Mouse (Mus musculus) Patski (cell line): ENCODE results near the gene Rsc1a1. TPM values are rescaled to one million over a fixed set of nuclear protein-coding genes. Genes with fewer than 3 reads are reported as not detected.

Experiments used
- ATAC-seq: fragments of 100-300 bp; one replicate; pipeline ENCODE4 v1.8.0; 2021
- CTCF ChIA-PET: fragments of 350-600 bp; sonication (Branson Sonifier 250); formaldehyde crosslinking; loops from one replicate; lab custom pipeline; 2022; ENCODE audit warnings: inconsistent platforms; lab: Charles Lee
- POLR2A ChIA-PET: fragments of 350-600 bp; sonication (Branson Sonifier 250); formaldehyde crosslinking; loops from one replicate; lab custom pipeline; 2022; ENCODE audit warnings: antibody characterized with exemption, inconsistent platforms; lab: Charles Lee
- DNase-seq: peaks from one replicate; pipeline ENCODE4 v3.0.0-alpha.2; 2011; ENCODE audit warnings: low read depth, low spot score
- H3K27me3 ChIP-seq: fragments of 371-371 bp; one replicate; pipeline ENCODE4 v1.5.1; 2021
- CTCF ChIP-seq: fragments of 100-300 bp; IDR thresholded peaks from one replicate; pipeline ENCODE4 v1.5.1; 2021
- in situ Hi-C: fragments of 300-500 bp; cut with MboI; formaldehyde crosslinking; loops from 3 replicates; pipeline ENCODE4 v1.11.1; 2018; ENCODE audit warnings: low pct_unique_long_range_greater_than_20kb, mixed read lengths
- polyA plus RNA-seq: library from polyadenylated mRNA; unstranded; gene quantifications from one replicate; pipeline ENCODE4 v1.2.3, GENCODE M21; 2021

Gene Rsc1a1
- polyA plus RNA-seq = 4.7 TPM

- TF ChIP-seq CTCF = no peak
- ATAC-seq = no peak
- no peak for DNase-seq
- POLR2A ChIA-PET = no interaction called here
- in situ Hi-C loops = no loop called here
- no peaks in the 10 kb centered on the region for H3K27me3 ChIP-seq
- CTCF ChIA-PET = no interaction called here
Measured at GRCm38 (mm10) chr4:141685499-141685898, at the start of gene Rsc1a1. Gene Rsc1a1 (minus strand): TSS chr4:141685599.

DNA sequence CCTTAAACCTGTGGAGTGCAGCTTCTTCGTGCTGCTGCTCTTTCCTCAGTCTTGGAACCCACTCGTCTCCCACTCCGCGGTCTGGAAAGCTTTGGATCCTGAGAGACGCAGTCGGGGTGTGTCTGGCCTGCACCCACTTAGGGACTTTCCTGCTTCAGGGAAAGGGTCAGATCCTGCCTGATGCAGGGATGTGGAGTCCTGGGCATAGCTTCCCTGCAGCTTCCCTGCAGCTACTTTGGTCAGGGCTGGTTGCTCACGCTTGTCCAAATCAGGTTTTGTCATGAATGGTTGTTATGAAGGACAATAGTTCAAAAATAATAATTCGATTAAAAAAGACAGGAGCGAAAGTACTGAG is 49.8 kb upstream of the Rsc1a1 start:
- CTCF ChIA-PET = no interaction called here
- TF ChIP-seq CTCF = no peak
- POLR2A ChIA-PET = interaction anchor here (1.0 kb wide), 1 partner anchor 11 kb away, joined by 3 read pairs; the partner anchor contains the start of gene Ddi2
- no peak for ATAC-seq
- DNase-seq = no peak
- H3K27me3 ChIP-seq = no peaks in the 10 kb centered on the region
- in situ Hi-C loops = no loop called here

- in situ Hi-C loops = no loop called here
- POLR2A ChIA-PET = interaction anchor here (0.5 to 1.0 kb wide), 2 partner anchors 11 to 42 kb away, joined by 3 read pairs; partner anchors contain the start of gene Ddi2
Measured at GRCm38 (mm10) chr4:141734446-141735205, 49.2 kb upstream of the Rsc1a1 start.

GRCm38 (mm10) chr4:141731766-141732165 is 46.4 kb upstream of the Rsc1a1 start:
- POLR2A ChIA-PET = no interaction called here
- no peaks in the 10 kb centered on the region for H3K27me3 ChIP-seq
- no peak for TF ChIP-seq CTCF
- DNase-seq (no peak), ATAC-seq (no peak)
- in situ Hi-C loops = no loop called here
- CTCF ChIA-PET = no interaction called here

More at GRCm38 (mm10) chr4:141734446-141735205, 49.2 kb upstream of the Rsc1a1 start:
- no peak for DNase-seq
- CTCF ChIA-PET = no interaction called here
- H3K27me3 ChIP-seq = no peaks in the 10 kb centered on the region
- TF ChIP-seq CTCF = no peak
- ATAC-seq = peak; percentile 92

DNA sequence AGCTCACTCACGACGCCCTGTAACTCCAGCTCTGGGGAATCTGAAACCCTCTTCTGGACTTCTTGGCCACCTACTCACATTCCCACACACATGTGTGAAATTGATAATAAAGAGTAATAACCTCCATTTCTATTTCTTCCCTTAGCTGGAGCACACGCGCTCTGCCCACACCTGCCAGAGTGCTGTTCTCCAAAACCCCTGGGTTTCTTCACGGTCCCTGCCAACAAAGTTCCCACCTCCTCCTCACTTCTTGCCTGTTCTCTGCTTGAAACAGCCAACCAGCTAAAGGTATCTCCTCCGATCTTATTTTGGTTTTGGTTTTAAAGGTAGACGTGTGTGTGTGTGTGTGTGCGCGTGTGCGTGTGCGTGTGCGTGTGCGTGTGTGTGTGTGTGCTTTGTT is 45.0 kb upstream of the Rsc1a1 start:
- DNase-seq (no peak), ATAC-seq (no peak)
- in situ Hi-C loops = no loop called here
- CTCF ChIA-PET = interaction anchor here (1.4 kb wide), 1 partner anchor 9 kb away, joined by 5 read pairs; no protein-coding TSS in a partner anchor
- no peaks in the 10 kb centered on the region for H3K27me3 ChIP-seq
- POLR2A ChIA-PET = no interaction called here
- no peak for TF ChIP-seq CTCF

DNA sequence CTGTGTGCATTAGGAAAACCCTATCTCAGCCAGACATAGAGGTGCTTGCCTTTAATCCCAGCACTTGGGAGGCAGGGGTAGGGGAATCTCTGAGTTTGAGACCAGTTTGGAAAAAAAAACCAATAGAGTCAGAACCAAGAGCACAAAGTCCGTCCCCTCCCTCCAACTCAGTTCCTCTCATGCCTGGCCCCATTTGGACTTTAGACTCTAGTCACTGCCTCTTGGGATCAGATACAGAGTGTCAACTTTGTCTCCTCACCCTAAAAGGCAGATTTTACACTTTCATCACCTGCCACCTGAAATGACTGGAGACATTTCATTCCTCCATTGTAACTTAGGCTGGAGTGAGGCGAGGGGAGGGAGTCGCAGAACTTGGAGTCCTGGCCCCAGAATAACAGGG is 43.9 kb upstream of the Rsc1a1 start:
- DNase-seq (no peak), ATAC-seq (no peak)
- ChIA-PET CTCF (no interaction called here), POLR2A (no interaction called here)
- in situ Hi-C loops = no loop called here
- no peak for TF ChIP-seq CTCF
- no peaks in the 10 kb centered on the region for H3K27me3 ChIP-seq

DNA sequence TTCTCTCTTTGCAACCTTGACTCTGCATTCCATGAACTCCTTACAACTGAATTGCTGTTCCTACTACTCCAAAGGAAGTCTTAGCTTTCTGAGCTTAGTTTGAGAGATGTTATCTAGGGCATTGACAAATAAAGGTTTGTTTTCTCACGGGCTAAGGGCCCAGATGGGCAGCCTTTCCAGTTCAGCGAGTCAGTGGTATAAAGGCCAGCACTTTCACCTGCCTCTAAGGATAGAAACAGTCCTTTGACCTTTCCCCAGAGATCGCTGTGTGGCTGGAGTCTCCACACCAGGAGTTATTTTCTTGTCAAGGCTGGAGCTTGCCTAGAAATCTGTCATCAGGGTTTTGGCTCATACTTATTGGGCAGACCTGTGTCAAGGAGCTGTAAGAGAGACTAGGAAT is 40.3 kb upstream of the Rsc1a1 start:
- POLR2A ChIA-PET = no interaction called here
- in situ Hi-C loops = no loop called here
- TF ChIP-seq CTCF = no peak

DNA sequence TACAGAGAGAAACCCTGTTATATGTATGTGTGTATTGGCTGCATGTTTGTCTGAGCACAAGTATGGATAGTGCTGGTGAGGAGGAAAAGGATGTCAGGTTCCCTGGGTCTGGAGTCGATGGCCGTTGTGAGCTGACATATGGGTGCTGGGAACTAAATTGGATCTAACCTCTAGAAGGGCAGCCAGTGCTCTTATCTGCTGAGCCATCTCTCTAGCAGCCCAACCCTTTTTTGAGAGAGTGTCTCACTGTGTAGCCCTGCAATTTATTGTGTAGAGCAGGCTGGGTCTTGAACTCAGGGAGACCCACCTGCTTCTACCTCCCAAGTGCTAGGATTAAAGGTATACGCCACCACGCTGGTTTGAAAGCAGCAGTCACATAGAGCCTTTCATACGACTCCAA is 39.9 kb upstream of the Rsc1a1 start:
- ATAC-seq (no peak), DNase-seq (no peak)
- no peak for TF ChIP-seq CTCF
- ChIA-PET CTCF (no interaction called here), POLR2A (no interaction called here)
- H3K27me3 ChIP-seq = no peaks in the 10 kb centered on the region
- in situ Hi-C loops = no loop called here

More for the DNA sequence above, 40.3 kb upstream of the Rsc1a1 start:
- ATAC-seq (no peak), DNase-seq (no peak)
- CTCF ChIA-PET = no interaction called here
- H3K27me3 ChIP-seq = no peaks in the 10 kb centered on the region

DNA sequence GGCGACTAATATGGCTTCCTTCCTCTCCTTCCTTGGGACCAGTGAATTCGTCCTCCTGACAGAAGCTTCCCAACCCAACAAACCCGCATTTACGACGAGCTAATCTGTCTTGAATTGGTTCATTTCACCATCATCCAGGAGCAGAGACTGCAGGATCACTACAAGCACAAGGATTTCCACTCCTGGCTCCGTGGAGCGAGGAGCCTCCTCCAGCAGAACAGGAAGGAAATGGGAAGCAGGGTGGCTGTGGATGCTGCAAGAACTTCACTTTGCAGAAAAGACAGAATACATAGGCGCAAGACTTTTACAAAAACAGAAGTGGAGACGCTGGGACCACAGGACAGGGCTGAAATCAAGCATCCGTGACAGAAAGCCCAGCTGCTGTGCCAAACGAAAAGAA is 39.2 kb upstream of the Rsc1a1 start:
- DNase-seq (no peak), ATAC-seq (no peak)
- ChIA-PET POLR2A (interaction anchor here (1.3 kb wide), 1 partner anchor 10 kb away, joined by 3 read pairs; no protein-coding TSS in a partner anchor), CTCF (no interaction called here)
- in situ Hi-C loops = no loop called here
- TF ChIP-seq CTCF = no peak
- H3K27me3 ChIP-seq = no peaks in the 10 kb centered on the region

DNA sequence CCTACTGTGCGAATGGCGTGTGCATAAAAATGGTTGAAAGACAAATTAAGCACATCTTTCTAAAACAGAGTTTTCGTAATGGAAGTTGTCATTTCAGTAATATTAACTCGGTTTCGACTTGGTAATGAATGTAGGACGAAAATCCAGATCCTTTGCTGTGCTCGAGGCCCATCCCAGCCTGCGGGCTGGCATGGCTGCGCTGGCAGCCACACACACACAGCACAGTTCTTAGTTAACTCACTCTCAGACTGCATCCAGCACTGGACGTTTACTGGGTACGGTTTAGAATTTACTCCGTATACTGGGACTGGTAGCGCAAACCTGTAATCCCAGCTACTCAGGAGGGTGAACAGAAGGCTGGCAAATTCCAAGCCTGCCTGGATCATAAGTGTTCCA is 38.3 kb upstream of the Rsc1a1 start:
- in situ Hi-C loops = no loop called here
- ChIA-PET POLR2A (interaction anchor here (0.6 to 1.3 kb wide), 2 partner anchors 11 to 464 kb away, joined by 3 to 4 read pairs; no protein-coding TSS in a partner anchor), CTCF (interaction anchor here (1.3 kb wide), 1 partner anchor 54 kb away, joined by 3 read pairs; no protein-coding TSS in a partner anchor)
- DNase-seq = no peak
- TF ChIP-seq CTCF = no peak
- ATAC-seq = no peak
- no peaks in the 10 kb centered on the region for H3K27me3 ChIP-seq
